Mouse (Mus musculus) G1E (cell line): ENCODE measurements at regions not wholly inside any gene's neighbourhood (a gene's known extent, or its start where the extent isn't known, plus 50 kb on each side); places are given as distances from the start of the nearest gene placed in this dataset.

ENCODE experiments used
- CTCF ChIP-seq: IDR thresholded peaks from 2 replicates; pipeline ENCODE4 v1.5.1; 2012; ENCODE audit warnings: low read depth, low read length, inconsistent platforms, mixed read lengths
- GATA1 ChIP-seq: IDR thresholded peaks from 2 replicates; pipeline ENCODE4 v1.6.1; 2012; ENCODE audit warnings: borderline replicate concordance, low read length, inconsistent platforms, mixed read lengths
- TAL1 ChIP-seq: conservative IDR thresholded peaks from 2 replicates; pipeline ENCODE4 v1.6.1; 2012; ENCODE audit warnings: low read depth, low read length, inconsistent platforms, mixed read lengths

GRCm38 (mm10) chr17:68981120-68981519 lies 94.4 kb upstream of the Epb41l3 start:
- TF ChIP-seq TAL1: no peak
- TF ChIP-seq CTCF: no peak
- TF ChIP-seq GATA1: no peak
